Comparison of ENCODE assay signal across 23 mouse cellular contexts in the genomic region with DNA sequence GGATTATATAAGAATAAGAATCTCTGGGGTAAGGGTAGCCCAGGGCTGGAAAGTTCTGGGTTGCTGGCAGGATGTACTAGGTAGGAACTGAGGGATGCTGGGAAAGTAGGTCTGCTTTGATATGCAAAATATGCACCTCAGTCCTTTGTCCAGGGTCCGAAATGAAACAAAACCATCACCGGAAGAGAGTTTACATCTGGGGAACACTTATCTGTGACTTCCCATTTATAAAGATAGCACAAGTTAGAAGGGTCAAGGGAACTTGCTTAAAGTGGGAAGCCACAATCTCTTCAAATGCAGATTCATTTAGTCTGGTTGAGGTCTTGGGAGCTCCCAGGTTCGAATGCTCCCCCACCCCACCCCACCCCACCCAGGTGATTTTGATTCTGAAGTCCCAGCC. TPM values are rescaled to one million over a fixed set of nuclear protein-coding genes. Genes with fewer than 3 reads are reported as not detected.
"Had no signal": no experiment of that assay in that cellular context is flagged by ENCODE, and none has a peak within 500 bp of the region (broad histone marks: within the 10 kb centered on the region; RNA-seq: fewer than 3 reads in every experiment).

No protein-coding gene starts in this region.

- H3K9ac ChIP-seq: heart, embryonic 12.5 days; hindbrain, embryonic 13.5 days; hindbrain, embryonic 15.5 days; limb, embryonic 12.5 days; liver, embryonic 13.5 days had no signal

- H3K9me3 ChIP-seq: heart, embryonic 10.5 days; heart, embryonic 12.5 days; hindbrain, embryonic 13.5 days; hindbrain, embryonic 15.5 days; limb, embryonic 12.5 days; liver, embryonic 13.5 days had no signal

- H3K4me3 ChIP-seq: gastrocnemius, adult 2 months; heart, embryonic 10.5 days; heart, embryonic 12.5 days; hindbrain, embryonic 13.5 days; hindbrain, embryonic 15.5 days; layer of hippocampus, adult 2 months; limb, embryonic 12.5 days; liver, embryonic 13.5 days had no signal

- H3K4me1 ChIP-seq: heart, embryonic 10.5 days had no signal

- DNase-seq: gastrocnemius, adult 2 months; gastrocnemius, postnatal 10 days; gastrocnemius, postnatal 25 days; heart, adult 18-20 months; heart, postnatal 10 days; heart, postnatal 36 days; kidney, adult 11 months; kidney, adult 8-10 months; kidney, postnatal 10 days; kidney, postnatal 25 days; kidney, postnatal 4 days; layer of hippocampus, postnatal 36 days; left cerebral cortex, postnatal 4 days; liver; liver, embryonic 13.5 days had no signal

- H3K36me3 ChIP-seq: heart, embryonic 10.5 days; heart, embryonic 12.5 days; hindbrain, embryonic 13.5 days; hindbrain, embryonic 15.5 days; limb, embryonic 12.5 days; liver, embryonic 13.5 days had no signal

- H3K27me3 ChIP-seq: heart, embryonic 12.5 days; hindbrain, embryonic 13.5 days; hindbrain, embryonic 15.5 days; limb, embryonic 12.5 days had no signal

- H3K27ac ChIP-seq: gastrocnemius, adult 2 months; heart, embryonic 10.5 days; hindbrain, embryonic 13.5 days; hindbrain, embryonic 15.5 days; hindbrain, postnatal 0 days; layer of hippocampus, adult 2 months; limb, embryonic 12.5 days; liver, embryonic 13.5 days had no signal

RNA-seq across cellular contexts. Expression of a gene that starts 4.0 kb away (rescaled TPM):
- total RNA-seq: gastrocnemius, adult 2 months; granulocyte monocyte progenitor cell, adult 5-6 weeks had no signal
